Mouse (Mus musculus): ENCODE results near the gene Mrtfa. TPM values are rescaled to one million over a fixed set of nuclear protein-coding genes. Genes with fewer than 3 reads are reported as not detected.
A peak's percentile ranks its signal among the peaks of the same experiment; 100 is the strongest.

Gene Mrtfa
- polyA plus RNA-seq, 1 experiment, result 80.0 TPM

DNA sequence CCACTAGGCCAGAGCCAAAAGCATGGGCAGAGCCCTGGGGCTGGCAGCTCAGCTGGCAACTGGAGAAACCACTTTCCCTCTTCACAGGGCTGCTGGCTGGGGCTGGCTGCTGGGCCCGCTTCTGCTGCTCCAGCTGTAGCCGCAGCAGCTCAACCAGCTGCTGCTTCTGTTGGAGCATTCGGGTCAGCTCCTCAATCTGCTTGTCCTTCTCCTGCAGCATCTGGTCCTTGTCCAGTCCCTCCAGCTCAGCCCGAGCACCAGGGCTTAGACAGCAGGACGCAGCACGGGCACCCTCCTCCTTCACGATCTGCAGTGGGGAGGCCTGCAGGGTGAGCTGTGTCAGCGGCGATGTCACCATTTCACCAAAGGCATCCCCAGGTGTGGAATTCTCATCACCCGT, 174.1 kb downstream of the Mrtfa start:
- 97% methylated on average over 10 of the region's 10 CpGs for WGBS

DNA sequence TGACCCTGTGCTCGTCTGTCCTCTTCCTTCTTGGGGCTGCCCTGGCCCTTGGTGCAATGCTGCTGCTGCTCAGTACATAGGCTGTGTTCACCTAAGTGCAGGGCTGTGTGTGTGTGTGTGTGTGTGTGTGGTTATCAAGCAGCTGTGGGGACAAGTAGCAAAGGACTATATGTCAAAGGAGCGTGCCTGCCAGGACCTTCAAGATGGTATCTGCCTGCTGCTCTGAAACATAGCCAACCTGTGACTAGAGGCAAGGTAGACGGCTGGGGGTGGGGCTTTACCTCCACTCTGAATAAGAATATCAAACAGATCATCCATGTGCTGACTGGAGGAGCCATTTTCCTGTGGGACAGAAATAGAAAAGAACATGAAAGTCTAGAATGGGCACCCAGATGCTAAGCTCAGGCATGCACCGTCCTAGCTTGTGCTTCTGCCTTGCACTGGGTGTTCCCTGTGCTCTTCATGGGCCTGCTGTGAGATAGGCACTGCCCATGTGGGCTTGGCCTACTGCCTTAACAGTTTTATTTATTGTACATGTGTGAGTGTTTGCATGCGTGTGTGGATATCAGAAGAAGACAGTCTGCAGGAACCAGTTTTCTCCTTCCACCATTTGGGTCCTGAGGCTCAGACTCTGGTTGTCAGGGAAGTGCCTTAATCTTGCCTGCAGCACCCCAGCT, 175.4 kb downstream of the Mrtfa start:
- DNase-seq (ENCODE audit: low read depth in 1 of 2, low spot score in 2 of 2), result no peak
- WGBS, result 82% methylated on average over 5 of the region's 5 CpGs
- Histone ChIP-seq H3K36me3 (ENCODE audit: control insufficient read depth, insufficient read depth, low read length) (peaks cover 69% of the 10 kb centered on the region), H3K4me3 (ENCODE audit: extremely low read depth, insufficient read depth, insufficient read length) (no peak overlapping the region), H3K27ac (ENCODE audit: insufficient read depth, low read length) (no peak overlapping the region), H3K27me3 (ENCODE audit: control insufficient read depth, insufficient read depth, low read length) (no peaks in the 10 kb centered on the region), H3K4me1 (ENCODE audit: control insufficient read depth, insufficient read depth, insufficient read length) (no peaks in the 10 kb centered on the region)
- TF ChIP-seq POLR2A (IDR thresholded peaks at IDR 0.05; ENCODE audit: low read depth, low read length) (no peak), CTCF (IDR thresholded peaks at IDR 0.05; ENCODE audit: extremely low read depth, insufficient read depth, insufficient read length, insufficient replicate concordance) (no peak)

More for the DNA sequence above, 174.1 kb downstream of the Mrtfa start:
- Histone ChIP-seq H3K4me3 (ENCODE audit: extremely low read depth, insufficient read depth, insufficient read length) (no peak overlapping the region), H3K36me3 (ENCODE audit: control insufficient read depth, insufficient read depth, low read length) (peaks cover 70% of the 10 kb centered on the region), H3K27me3 (ENCODE audit: control insufficient read depth, insufficient read depth, low read length) (no peaks in the 10 kb centered on the region), H3K4me1 (ENCODE audit: control insufficient read depth, insufficient read depth, insufficient read length) (peaks cover 6% of the 10 kb centered on the region; the same call in 1 of the 2 replicates), H3K27ac (ENCODE audit: insufficient read depth, low read length) (no peak overlapping the region)
- no peak for DNase-seq (ENCODE audit: low read depth in 1 of 2, low spot score in 2 of 2)
- TF ChIP-seq CTCF (IDR thresholded peaks at IDR 0.05; ENCODE audit: extremely low read depth, insufficient read depth, insufficient read length, insufficient replicate concordance) (no peak), POLR2A (IDR thresholded peaks at IDR 0.05; ENCODE audit: low read depth, low read length) (no peak)

DNA sequence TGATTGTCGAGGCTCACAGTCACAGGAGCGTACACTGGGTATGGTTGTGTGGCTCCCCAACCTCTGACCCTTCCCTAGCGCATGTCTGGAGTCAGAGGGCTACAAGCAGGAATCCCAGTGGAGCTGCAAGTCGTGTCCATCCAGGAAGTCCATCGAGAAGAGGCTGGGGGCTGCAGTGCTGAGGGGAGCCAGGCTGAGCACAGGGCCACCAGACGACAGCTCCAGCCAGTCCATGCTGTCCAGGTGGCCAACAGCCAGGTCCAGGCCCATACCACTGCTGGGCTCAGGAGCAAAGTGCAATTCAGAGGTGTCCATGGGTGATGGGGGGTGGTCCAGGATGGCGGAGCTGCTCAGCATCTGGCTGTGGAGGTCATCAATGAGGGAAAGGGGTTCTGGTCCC, 177.4 kb downstream of the Mrtfa start:
- DNase-seq (ENCODE audit: low read depth in 1 of 2, low spot score in 2 of 2), result no peak
- H3K36me3 ChIP-seq (ENCODE audit: control insufficient read depth, insufficient read depth, low read length), result peaks cover 53% of the 10 kb centered on the region
- no peak overlapping the region for H3K27ac ChIP-seq (ENCODE audit: insufficient read depth, low read length)
- WGBS, result 91% methylated on average over 7 of the region's 7 CpGs
- no peaks in the 10 kb centered on the region for H3K27me3 ChIP-seq (ENCODE audit: control insufficient read depth, insufficient read depth, low read length)
- no peaks in the 10 kb centered on the region for H3K4me1 ChIP-seq (ENCODE audit: control insufficient read depth, insufficient read depth, insufficient read length)
- TF ChIP-seq POLR2A (IDR thresholded peaks at IDR 0.05; ENCODE audit: low read depth, low read length), result no peak
- no peak overlapping the region for H3K4me3 ChIP-seq (ENCODE audit: extremely low read depth, insufficient read depth, insufficient read length)

DNA sequence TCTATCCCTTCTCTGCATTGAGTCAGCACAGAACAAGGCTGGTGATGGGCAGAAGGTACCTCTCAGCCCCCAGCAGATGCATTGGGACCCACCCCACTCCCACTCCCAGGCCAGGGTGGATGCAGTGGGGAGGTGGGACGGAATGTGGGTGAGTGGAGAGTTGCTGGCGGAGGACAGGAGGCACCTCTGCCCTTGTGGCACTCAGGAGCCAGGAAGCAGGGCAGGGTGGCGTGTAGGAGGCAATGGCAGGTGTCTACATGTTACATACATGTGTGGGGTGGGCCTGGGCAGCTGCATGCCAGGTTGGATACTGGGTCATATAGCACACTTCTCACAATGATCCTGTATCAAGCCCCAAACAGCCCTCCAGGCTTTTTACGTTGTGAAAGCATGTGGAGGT, 178.2 kb downstream of the Mrtfa start:
- H3K27me3 ChIP-seq (ENCODE audit: control insufficient read depth, insufficient read depth, low read length), result no peaks in the 10 kb centered on the region

DNA sequence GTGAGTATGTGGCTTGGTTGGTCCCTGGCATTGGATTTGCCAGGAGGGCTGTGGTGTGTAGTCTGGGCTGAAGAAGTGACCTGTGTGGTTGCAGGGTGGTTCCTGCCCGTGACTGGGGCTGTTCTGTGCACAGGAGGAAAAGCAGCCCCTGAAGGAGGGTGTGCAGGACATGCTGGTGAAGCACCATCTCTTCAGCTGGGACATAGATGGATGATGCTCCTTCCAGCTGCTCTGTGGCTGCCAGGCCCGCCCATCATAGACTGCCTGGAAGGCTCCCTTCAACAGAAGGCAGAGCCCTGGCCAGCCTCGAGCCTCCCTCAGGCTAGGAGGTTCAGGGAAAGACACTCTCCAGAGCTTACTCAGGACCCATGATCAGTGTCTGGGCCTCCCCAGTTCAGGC, 179.0 kb downstream of the Mrtfa start:
- no peak for DNase-seq (ENCODE audit: low read depth in 1 of 2, low spot score in 2 of 2)
- no peak overlapping the region for H3K4me3 ChIP-seq (ENCODE audit: extremely low read depth, insufficient read depth, insufficient read length)
- WGBS, result 72% methylated on average over 3 of the region's 3 CpGs

More for the DNA sequence above, 178.2 kb downstream of the Mrtfa start:
- Histone ChIP-seq H3K36me3 (ENCODE audit: control insufficient read depth, insufficient read depth, low read length) (peaks cover 45% of the 10 kb centered on the region), H3K27ac (ENCODE audit: insufficient read depth, low read length) (no peak overlapping the region), H3K4me3 (ENCODE audit: extremely low read depth, insufficient read depth, insufficient read length) (no peak overlapping the region), H3K4me1 (ENCODE audit: control insufficient read depth, insufficient read depth, insufficient read length) (no peaks in the 10 kb centered on the region)
- TF ChIP-seq POLR2A (IDR thresholded peaks at IDR 0.05; ENCODE audit: low read depth, low read length) (no peak), CTCF (IDR thresholded peaks at IDR 0.05; ENCODE audit: extremely low read depth, insufficient read depth, insufficient read length, insufficient replicate concordance) (no peak)
- no peak for DNase-seq (ENCODE audit: low read depth in 1 of 2, low spot score in 2 of 2)
- WGBS, result 90% methylated on average over 4 of the region's 4 CpGs

DNA sequence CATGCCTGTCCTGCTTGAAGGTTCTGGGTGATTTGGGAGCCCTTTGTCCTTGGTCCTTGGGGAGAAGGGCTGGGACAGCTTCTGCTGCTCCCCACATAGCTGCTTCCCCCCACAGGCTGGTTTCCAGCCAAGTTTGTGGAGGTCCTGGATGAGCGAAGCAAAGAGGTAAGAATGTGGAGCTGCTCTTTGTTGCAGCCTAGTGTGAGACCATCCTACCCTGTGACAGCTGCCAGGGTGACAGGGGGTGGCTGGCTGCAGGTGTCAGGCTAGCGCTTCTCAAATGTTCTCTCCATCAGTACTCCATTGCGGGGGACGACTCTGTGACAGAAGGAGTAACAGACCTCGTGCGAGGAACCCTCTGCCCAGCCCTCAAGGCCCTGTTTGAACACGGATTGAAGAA, 180.4 kb downstream of the Mrtfa start:
- DNase-seq (ENCODE audit: low read depth in 1 of 2, low spot score in 2 of 2), result no peak
- no peak overlapping the region for H3K27ac ChIP-seq (ENCODE audit: insufficient read depth, low read length)
- TF ChIP-seq CTCF (IDR thresholded peaks at IDR 0.05; ENCODE audit: extremely low read depth, insufficient read depth, insufficient read length, insufficient replicate concordance), result no peak
- no peak for TF ChIP-seq POLR2A (IDR thresholded peaks at IDR 0.05; ENCODE audit: low read depth, low read length)
- peaks cover 25% of the 10 kb centered on the region for H3K36me3 ChIP-seq (ENCODE audit: control insufficient read depth, insufficient read depth, low read length)
- no peaks in the 10 kb centered on the region for H3K27me3 ChIP-seq (ENCODE audit: control insufficient read depth, insufficient read depth, low read length)
- H3K4me1 ChIP-seq (ENCODE audit: control insufficient read depth, insufficient read depth, insufficient read length), result no peaks in the 10 kb centered on the region
- WGBS, result 92% methylated on average over 7 of the region's 7 CpGs
- no peak overlapping the region for H3K4me3 ChIP-seq (ENCODE audit: extremely low read depth, insufficient read depth, insufficient read length)

More for the DNA sequence above, 179.0 kb downstream of the Mrtfa start:
- TF ChIP-seq POLR2A (IDR thresholded peaks at IDR 0.05; ENCODE audit: low read depth, low read length) (no peak), CTCF (IDR thresholded peaks at IDR 0.05; ENCODE audit: extremely low read depth, insufficient read depth, insufficient read length, insufficient replicate concordance) (no peak)
- H3K27ac ChIP-seq (ENCODE audit: insufficient read depth, low read length), result no peak overlapping the region
- H3K36me3 ChIP-seq (ENCODE audit: control insufficient read depth, insufficient read depth, low read length), result peaks cover 37% of the 10 kb centered on the region
- no peaks in the 10 kb centered on the region for H3K27me3 ChIP-seq (ENCODE audit: control insufficient read depth, insufficient read depth, low read length)
- no peaks in the 10 kb centered on the region for H3K4me1 ChIP-seq (ENCODE audit: control insufficient read depth, insufficient read depth, insufficient read length)

DNA sequence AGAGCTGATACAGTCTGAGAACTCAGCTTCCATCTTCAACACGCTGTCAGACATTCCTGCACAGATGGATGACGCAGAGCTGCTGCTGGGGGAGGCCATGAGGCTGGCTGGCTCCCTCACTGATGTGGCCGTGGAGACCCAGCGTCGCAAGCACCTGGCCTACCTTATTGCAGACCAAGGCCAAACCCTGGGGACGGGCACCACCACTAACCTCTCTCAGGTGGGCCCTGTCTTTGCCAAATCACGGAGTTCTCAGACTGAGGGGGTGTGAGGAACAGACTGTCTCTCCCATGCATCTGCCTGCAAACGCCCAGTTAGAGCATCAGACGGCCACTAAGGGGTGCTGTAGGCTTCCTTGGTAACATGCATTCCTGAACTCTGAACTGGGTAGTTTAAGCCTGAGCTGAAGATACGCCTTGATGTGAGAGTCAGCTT, 181.9 kb downstream of the Mrtfa start:
- Histone ChIP-seq H3K27me3 (ENCODE audit: control insufficient read depth, insufficient read depth, low read length) (no peaks in the 10 kb centered on the region), H3K4me3 (ENCODE audit: extremely low read depth, insufficient read depth, insufficient read length) (no peak overlapping the region), H3K36me3 (ENCODE audit: control insufficient read depth, insufficient read depth, low read length) (peaks cover 14% of the 10 kb centered on the region), H3K27ac (ENCODE audit: insufficient read depth, low read length) (no peak overlapping the region), H3K4me1 (ENCODE audit: control insufficient read depth, insufficient read depth, insufficient read length) (no peaks in the 10 kb centered on the region)
- WGBS, result 77% methylated on average over 10 of the region's 10 CpGs
- peak in 1 of 2 experiments; percentile 18 for DNase-seq (ENCODE audit: low read depth in 1 of 2, low spot score in 2 of 2)
- TF ChIP-seq POLR2A (IDR thresholded peaks at IDR 0.05; ENCODE audit: low read depth, low read length) (no peak), CTCF (IDR thresholded peaks at IDR 0.05; ENCODE audit: extremely low read depth, insufficient read depth, insufficient read length, insufficient replicate concordance) (peak; percentile 27; the same call in 1 of the 2 replicates)
